Mouse (Mus musculus) embryonic fibroblast, embryonic 13.5 days (primary cell): ENCODE measurements around the gene Nfe2l1. TPM values are rescaled to one million over a fixed set of nuclear protein-coding genes. Genes with fewer than 3 reads are reported as not detected.
A peak's percentile ranks its signal among the peaks of the same experiment; 100 is the strongest.

Source experiments
- H3K27ac ChIP-seq: 2 replicates; pipeline ENCODE4 v1.5.1; 2012; ENCODE audit warnings: low read length, control low read depth, inconsistent platforms; ENCODE audit not compliant: insufficient read depth
- H3K4me1 ChIP-seq: 2 replicates; pipeline ENCODE4 v1.6.1; 2011; ENCODE audit warnings: low read length; ENCODE audit not compliant: control insufficient read depth, insufficient read depth
- H3K4me3 ChIP-seq: 2 replicates; pipeline ENCODE4 v1.5.1; 2011; ENCODE audit warnings: mild to moderate bottlenecking, control low read depth, low read length; ENCODE audit not compliant: insufficient read depth
- CTCF ChIP-seq: IDR thresholded peaks from 2 replicates; pipeline ENCODE4 v1.5.1; 2011; ENCODE audit warnings: mild to moderate bottlenecking, control low read depth, low read length, moderate library complexity, borderline replicate concordance; ENCODE audit not compliant: insufficient read depth
- POLR2A ChIP-seq: IDR thresholded peaks from 2 replicates; pipeline ENCODE4 v1.6.1; 2011; ENCODE audit warnings: low read depth, mild to moderate bottlenecking, control low read depth, low read length, moderate library complexity
- polyA plus RNA-seq: library from polyadenylated mRNA; stranded (reverse); fragments of >200 nt; gene quantifications from 2 replicates; pipeline ENCODE4 v1.2.4, GENCODE M21; 2011; ENCODE audit warnings: low read depth; ENCODE audit not compliant: missing spikeins, insufficient read length

Nfe2l1 gene
- polyA plus RNA-seq, 1 experiment, result 370 TPM

- Histone ChIP-seq H3K4me1 (no peaks in the 10 kb centered on the region; the same call in 1 of the 2 replicates), H3K4me3 (no peak overlapping the region), H3K27ac (no peak overlapping the region)
- no peak for TF ChIP-seq POLR2A
- TF ChIP-seq CTCF, result no peak
Observed at GRCm38 (mm10) chr11:96831516-96831915, 1.7 kb upstream of the Nfe2l1 start.

- peak; percentile 33 for TF ChIP-seq POLR2A
- TF ChIP-seq CTCF, result no peak
- H3K4me1 ChIP-seq, result peaks cover 7% of the 10 kb centered on the region
- H3K4me3 ChIP-seq, result peak overlapping the region; percentile 69
- peak overlapping the region; percentile 92 for H3K27ac ChIP-seq
Observed at GRCm38 (mm10) chr11:96830539-96831216, 910 bp upstream of the Nfe2l1 start.

GRCm38 (mm10) chr11:96829403-96829812 is 360 bp downstream of the Nfe2l1 start:
- H3K4me3 ChIP-seq, result peak overlapping the region; percentile 68
- TF ChIP-seq POLR2A, result peak; percentile 99
- TF ChIP-seq CTCF, result no peak
- peak overlapping the region; percentile 96 for H3K27ac ChIP-seq
- H3K4me1 ChIP-seq, result peaks cover 9% of the 10 kb centered on the region

DNA sequence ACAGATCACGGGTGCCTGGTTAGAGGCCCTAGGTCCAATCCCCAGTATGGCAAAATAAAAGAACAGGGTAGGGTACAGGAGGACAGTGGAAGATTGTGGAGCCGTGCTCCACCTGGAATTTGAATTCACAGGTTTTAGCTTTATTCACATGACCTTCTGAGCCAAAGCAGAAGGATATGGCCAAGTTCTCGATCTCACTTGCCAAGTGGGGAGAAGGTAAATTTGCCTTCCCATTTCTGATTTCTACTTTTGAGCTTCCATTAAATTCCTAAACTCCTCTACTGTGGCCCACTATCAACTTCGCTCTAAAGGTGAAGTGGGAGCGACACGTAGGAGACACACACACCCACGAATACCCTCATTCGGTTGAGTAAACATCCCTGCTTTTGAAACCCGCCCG is 887 bp downstream of the Nfe2l1 start:
- Histone ChIP-seq H3K27ac (peak overlapping the region; percentile 55), H3K4me3 (peak overlapping the region; percentile 68), H3K4me1 (peaks cover 9% of the 10 kb centered on the region)
- TF ChIP-seq POLR2A, result no peak
- TF ChIP-seq CTCF, result no peak

DNA sequence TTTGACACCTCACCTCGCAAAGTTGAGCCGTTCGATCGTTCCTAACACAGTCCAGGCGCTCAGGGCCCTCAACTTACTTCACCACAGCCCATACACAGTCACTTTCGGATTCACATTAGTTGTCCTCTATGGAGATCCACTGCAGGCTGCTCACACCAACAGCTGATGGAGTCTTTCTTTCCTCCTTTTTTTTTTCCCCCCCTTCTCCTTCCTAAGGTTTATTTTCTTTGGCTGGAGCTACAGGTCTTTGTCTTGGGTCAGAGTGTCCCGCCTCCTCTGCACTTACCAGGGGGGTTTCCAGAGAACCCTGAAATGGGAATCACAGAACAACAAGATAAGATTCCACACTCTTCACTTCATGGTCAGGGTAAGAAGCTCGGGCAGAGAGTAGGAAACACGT is 1.9 kb downstream of the Nfe2l1 start:
- Histone ChIP-seq H3K27ac (0 out of 2 replicates have a peak overlapping the region, but pooled peaks have one; percentile 18), H3K4me1 (peaks cover 9% of the 10 kb centered on the region), H3K4me3 (peak overlapping the region; percentile 40)
- TF ChIP-seq POLR2A (0 out of 2 replicates have a peak, but pooled peaks have one; percentile 16), CTCF (no peak)

- no peak for TF ChIP-seq POLR2A
- no peak for TF ChIP-seq CTCF
Observed at GRCm38 (mm10) chr11:96827062-96827581, 2.6 kb downstream of the Nfe2l1 start.

GRCm38 (mm10) chr11:96826481-96826880 is 3.3 kb downstream of the Nfe2l1 start:
- peak overlapping the region; percentile 40 for H3K4me3 ChIP-seq
- H3K4me1 ChIP-seq, result peaks cover 9% of the 10 kb centered on the region
- H3K27ac ChIP-seq, result peak overlapping the region; percentile 94; the same call in 1 of the 2 replicates
- TF ChIP-seq POLR2A (no peak), CTCF (no peak)

More at GRCm38 (mm10) chr11:96827062-96827581, 2.6 kb downstream of the Nfe2l1 start:
- Histone ChIP-seq H3K4me3 (peak overlapping the region; percentile 40), H3K4me1 (peaks cover 9% of the 10 kb centered on the region), H3K27ac (no peak overlapping the region)

GRCm38 (mm10) chr11:96824783-96825495 is 4.8 kb downstream of the Nfe2l1 start:
- Histone ChIP-seq H3K4me3 (peak overlapping the region; percentile 40), H3K4me1 (peaks cover 9% of the 10 kb centered on the region), H3K27ac (peak overlapping the region; percentile 94)
- TF ChIP-seq CTCF (no peak), POLR2A (no peak)

DNA sequence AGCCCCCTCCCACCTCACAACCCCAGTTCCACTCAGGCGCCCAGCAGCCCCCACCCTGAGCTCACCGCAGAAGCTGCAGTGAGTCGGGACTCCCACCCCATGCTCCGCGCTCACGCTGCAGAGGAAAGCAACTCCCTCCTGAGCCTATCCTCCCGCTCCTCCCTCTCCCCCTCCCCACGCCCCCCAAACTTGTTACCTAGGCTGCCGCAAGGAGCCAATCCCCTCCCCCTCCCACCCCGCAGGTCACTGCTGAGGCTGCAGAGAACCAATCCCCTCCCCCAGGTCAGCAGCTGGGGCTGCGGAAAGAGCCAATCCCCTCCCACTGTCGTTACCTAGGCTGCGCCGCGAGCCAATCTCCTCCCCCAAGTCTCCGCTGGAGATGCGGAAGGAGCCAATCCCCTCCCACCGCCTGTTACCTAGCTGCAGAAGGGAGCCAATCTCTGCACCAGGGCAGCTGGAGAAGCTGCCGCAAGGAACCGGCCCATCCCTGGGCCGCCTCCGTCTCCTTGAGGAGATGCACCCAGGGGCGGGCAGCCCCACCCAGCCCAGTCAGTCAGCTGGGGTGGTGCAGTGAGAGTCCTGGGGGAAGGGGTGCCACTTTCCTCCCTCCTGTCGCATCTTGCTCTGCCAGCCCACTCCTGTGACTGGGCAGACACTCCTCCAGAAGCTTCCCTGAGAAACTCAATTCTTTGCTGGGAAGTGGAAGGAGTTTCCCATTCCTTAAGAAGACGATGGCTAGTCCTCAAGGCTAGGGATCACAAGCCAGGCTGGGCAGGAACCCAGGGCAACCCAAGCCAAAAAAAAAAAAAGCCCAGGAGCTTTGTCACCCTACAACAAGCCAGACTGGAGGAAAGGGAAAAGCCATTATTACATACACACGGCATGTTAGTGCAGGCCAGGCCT is 5.6 kb downstream of the Nfe2l1 start:
- H3K4me3 ChIP-seq, result peak overlapping the region; percentile 55
- no peak for TF ChIP-seq CTCF
- TF ChIP-seq POLR2A, result peak; percentile 71
- peaks cover 9% of the 10 kb centered on the region for H3K4me1 ChIP-seq
- H3K27ac ChIP-seq, result peak overlapping the region; percentile 94
